Mouse (Mus musculus): ENCODE results near the gene Scn5a. TPM values are rescaled to one million over a fixed set of nuclear protein-coding genes. Genes with fewer than 3 reads are reported as not detected.

Gene Scn5a
- total RNA-seq (2014; rRNA removed): 3.4 and 8.2 TPM in 2 replicates
- 0.40 and 0.77 TPM in 2 replicates for polyA plus RNA-seq (2015; fragmentation: Nextera tagmentation; extraction: Ambion mirVana)

DNA sequence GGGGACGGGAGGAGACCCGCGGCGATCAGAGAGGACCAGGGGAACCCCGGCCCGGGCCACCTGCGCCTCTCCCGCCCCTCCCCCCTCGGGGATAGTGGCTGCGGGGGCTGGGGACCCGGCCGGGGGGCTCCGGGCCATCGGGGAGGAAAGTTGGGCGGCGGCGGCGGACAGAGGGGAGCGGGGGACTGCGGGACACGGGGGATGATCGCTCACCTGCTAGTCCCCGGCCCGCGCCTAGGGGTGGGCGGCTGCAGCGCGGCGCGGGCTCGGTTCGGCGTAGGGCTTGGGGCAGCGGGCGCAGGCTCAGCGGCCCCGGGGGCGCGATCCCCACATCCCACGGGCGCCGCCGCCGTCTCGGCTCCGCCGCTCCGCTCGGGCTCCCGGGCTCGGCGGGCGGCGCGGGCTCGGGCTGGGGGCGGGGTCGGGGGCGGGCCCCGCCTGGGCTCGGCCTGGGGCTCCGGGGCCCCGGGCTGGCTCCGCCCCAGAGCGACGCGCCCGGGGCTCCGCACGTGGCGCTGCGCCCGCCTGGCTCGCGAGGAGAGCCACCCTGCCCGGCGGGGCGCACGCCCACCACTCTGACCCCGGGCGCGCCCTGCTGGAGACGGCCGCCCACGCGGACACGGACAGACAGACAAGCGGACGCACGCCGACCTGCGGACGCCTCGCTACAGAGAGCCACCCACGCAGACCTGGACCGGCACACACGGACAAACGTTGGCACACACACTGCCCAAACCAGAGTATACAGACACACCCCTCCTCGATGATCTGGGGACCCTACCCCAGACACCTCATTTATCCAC, at the start of gene Scn5a:
Scn5a (minus strand) TSS at position 381 of the 803 bp plus-strand sequence.
- Histone ChIP-seq H3K4me1 (ENCODE audit: insufficient read depth) (peaks cover 7% of the 10 kb centered on the region; the same call in 1 of the 2 replicates), H3K4me2 (ENCODE audit: low read depth) (peak within 1 kb of the TSS; percentile 91), H3K4me3 (ENCODE audit: low read depth, low read length) (peak within 1 kb of the TSS; percentile 51), H3K9me3 (ENCODE audit: low read length) (no peaks in the 10 kb centered on the region), H3K9ac (peak within 1 kb of the TSS; percentile 49), H3K27me3 (ENCODE audit: insufficient read depth, low read length) (peaks cover 17% of the 10 kb centered on the region), H3K36me3 (ENCODE audit: insufficient read depth) (no peaks in the 10 kb centered on the region), H3K27ac (ENCODE audit: low read depth, low read length) (no peak within 1 kb of the TSS)
- DNase-seq (no peak), ATAC-seq (peak; percentile 50)
- 2% methylated on average over 62 of the region's 99 CpGs for WGBS
- TF ChIP-seq CTCF (IDR thresholded peaks at IDR 0.05; ENCODE audit: low read depth): peak; percentile 1; the same call in 1 of the 2 replicates

DNA sequence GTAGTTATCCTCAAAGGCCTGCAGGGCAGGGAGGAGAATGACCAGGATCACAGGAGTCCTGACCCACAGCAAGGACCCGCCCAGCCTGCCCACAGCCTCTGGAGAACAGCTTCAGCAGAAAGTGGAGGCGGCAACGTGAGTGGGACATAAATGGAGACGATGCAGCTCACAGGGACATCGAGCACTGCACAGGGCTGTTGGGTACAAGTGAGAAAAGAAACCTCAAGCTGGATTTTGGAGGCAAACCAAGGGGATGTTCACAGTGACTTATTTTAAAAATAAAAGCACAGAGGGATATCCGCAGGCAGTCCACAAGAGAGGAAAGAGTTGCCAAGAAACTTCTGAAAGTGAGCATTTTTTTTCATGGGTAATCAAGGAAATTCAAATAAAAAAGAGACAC, 48.4 kb upstream of the Scn5a start:
- H3K4me3 ChIP-seq (ENCODE audit: low read depth, low read length): no peak overlapping the region

DNA sequence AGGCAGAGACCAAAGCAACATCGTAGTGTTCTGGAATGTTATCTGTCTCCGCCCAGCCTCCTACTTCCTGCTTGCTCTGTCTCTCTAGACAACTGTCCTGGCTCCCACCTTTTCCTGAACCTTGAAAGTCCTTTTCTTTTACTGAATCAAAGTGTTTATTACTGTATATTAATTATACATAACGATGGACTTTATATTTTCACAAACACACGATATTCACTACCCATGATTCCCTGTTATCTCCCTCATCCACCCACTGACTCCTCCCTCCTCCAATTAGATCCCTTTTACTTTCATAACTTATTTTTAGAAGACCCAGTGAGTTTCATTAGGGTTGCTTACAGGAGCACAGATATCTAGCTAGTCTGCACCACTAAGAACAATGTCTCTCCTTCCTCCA, 45.3 kb upstream of the Scn5a start:
- TF ChIP-seq CTCF (IDR thresholded peaks at IDR 0.05; ENCODE audit: low read depth): no peak
- no peaks in the 10 kb centered on the region for H3K4me1 ChIP-seq (ENCODE audit: insufficient read depth)
- WGBS: 83% methylated on average over 4 of the region's 4 CpGs
- H3K9ac ChIP-seq: no peak overlapping the region
- DNase-seq: no peak
- H3K27me3 ChIP-seq (ENCODE audit: insufficient read depth, low read length): no peaks in the 10 kb centered on the region
- no peak overlapping the region for H3K4me3 ChIP-seq (ENCODE audit: low read depth, low read length)
- no peaks in the 10 kb centered on the region for H3K9me3 ChIP-seq (ENCODE audit: low read length)
- no peak overlapping the region for H3K4me2 ChIP-seq (ENCODE audit: low read depth)
- no peak overlapping the region for H3K27ac ChIP-seq (ENCODE audit: low read depth, low read length)
- H3K36me3 ChIP-seq (ENCODE audit: insufficient read depth): no peaks in the 10 kb centered on the region
- ATAC-seq: no peak

More for the DNA sequence above, 48.4 kb upstream of the Scn5a start:
- whole genome bisulfite sequencing: 75% methylated on average over 6 of the region's 6 CpGs
- Histone ChIP-seq H3K9ac (no peak overlapping the region), H3K27ac (ENCODE audit: low read depth, low read length) (no peak overlapping the region), H3K36me3 (ENCODE audit: insufficient read depth) (no peaks in the 10 kb centered on the region), H3K9me3 (ENCODE audit: low read length) (no peaks in the 10 kb centered on the region), H3K27me3 (ENCODE audit: insufficient read depth, low read length) (no peaks in the 10 kb centered on the region), H3K4me2 (ENCODE audit: low read depth) (no peak overlapping the region), H3K4me1 (ENCODE audit: insufficient read depth) (peaks cover 6% of the 10 kb centered on the region; the same call in 1 of the 2 replicates)
- DNase-seq: no peak
- ATAC-seq: no peak
- TF ChIP-seq CTCF (IDR thresholded peaks at IDR 0.05; ENCODE audit: low read depth): no peak

DNA sequence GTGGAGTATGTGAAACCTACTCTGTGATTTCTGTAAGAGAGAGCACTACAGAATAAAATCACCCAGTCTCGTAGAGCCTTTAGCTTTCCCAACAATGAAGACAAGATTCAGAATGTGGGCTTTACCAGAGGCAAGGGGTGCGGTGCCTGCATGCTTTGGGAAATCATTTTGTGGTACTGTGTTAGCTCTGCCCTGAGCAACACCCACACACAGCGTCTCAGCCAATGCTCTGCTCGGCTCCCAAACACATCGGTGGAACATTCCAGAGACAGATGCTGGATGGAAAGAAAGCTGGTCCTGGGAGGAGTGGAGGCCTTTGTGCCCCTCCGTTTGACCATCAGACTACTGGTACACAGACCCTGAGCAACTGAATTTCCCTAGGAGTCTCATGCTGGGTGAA, 36.0 kb upstream of the Scn5a start:
- TF ChIP-seq CTCF (IDR thresholded peaks at IDR 0.05; ENCODE audit: low read depth): no peak
- WGBS: 77% methylated on average over 6 of the region's 6 CpGs

DNA sequence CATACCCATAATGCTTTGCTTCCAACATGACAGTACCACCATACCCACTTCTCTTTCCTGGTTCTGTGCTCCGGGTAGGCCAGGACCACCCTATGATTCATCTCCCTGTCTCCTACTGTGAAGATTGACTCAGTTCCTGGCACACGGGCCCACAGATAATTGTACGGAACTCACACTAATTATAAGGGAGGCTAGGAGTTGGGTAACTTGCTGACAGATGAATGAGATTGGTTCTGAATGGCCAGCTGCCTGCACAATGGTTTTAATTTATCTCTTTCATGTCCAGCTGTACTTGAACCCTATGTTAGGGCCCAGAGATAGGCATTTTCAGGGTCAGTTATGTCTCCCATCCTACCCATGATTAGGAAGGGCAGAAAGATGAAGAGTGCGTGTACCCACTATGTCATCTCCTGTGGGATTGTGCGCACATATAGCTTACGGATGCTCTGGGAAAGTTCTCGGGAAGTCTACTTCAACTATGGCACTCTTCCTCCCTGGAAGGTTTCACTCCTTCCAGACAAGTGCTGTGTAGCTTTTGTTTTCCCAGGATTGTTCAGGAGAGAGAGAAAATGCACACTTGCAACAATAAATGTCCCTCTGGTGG, 31.8 kb upstream of the Scn5a start:
- no peak overlapping the region for H3K27ac ChIP-seq (ENCODE audit: low read depth, low read length)
- no peaks in the 10 kb centered on the region for H3K4me1 ChIP-seq (ENCODE audit: insufficient read depth)
- no peak overlapping the region for H3K4me3 ChIP-seq (ENCODE audit: low read depth, low read length)
- H3K4me2 ChIP-seq (ENCODE audit: low read depth): no peak overlapping the region
- ATAC-seq (no peak), DNase-seq (no peak)
- 75% methylated on average over 7 of the region's 7 CpGs for WGBS
- H3K9me3 ChIP-seq (ENCODE audit: low read length): no peaks in the 10 kb centered on the region
- H3K9ac ChIP-seq: no peak overlapping the region
- no peaks in the 10 kb centered on the region for H3K36me3 ChIP-seq (ENCODE audit: insufficient read depth)
- no peaks in the 10 kb centered on the region for H3K27me3 ChIP-seq (ENCODE audit: insufficient read depth, low read length)
- no peak for TF ChIP-seq CTCF (IDR thresholded peaks at IDR 0.05; ENCODE audit: low read depth)

More for the DNA sequence above, 36.0 kb upstream of the Scn5a start:
- DNase-seq (no peak), ATAC-seq (no peak)
- H3K4me1 ChIP-seq (ENCODE audit: insufficient read depth): no peaks in the 10 kb centered on the region
- no peaks in the 10 kb centered on the region for H3K27me3 ChIP-seq (ENCODE audit: insufficient read depth, low read length)
- H3K36me3 ChIP-seq (ENCODE audit: insufficient read depth): no peaks in the 10 kb centered on the region
- no peak overlapping the region for H3K9ac ChIP-seq
- H3K4me2 ChIP-seq (ENCODE audit: low read depth): no peak overlapping the region
- H3K27ac ChIP-seq (ENCODE audit: low read depth, low read length): no peak overlapping the region
- H3K4me3 ChIP-seq (ENCODE audit: low read depth, low read length): no peak overlapping the region
- H3K9me3 ChIP-seq (ENCODE audit: low read length): no peaks in the 10 kb centered on the region

DNA sequence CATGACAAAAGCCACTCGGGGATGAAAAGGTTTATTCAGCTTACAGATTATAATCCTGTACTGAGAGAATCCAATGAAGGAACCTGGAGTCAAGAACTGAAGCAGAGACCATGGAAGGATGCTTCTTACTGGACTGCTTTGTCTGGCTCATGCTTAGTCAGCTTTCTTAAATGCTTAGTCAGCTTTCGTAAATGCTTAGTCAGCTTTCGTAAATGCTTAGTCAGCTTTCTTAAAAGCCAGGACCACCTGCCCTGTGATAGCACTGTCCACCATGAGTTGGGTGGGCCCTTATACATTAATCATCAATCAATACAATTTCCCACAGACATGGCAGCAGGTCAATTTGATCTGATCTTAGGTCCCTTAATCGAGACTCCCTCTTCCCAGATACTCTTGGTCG, 28.1 kb upstream of the Scn5a start:
- 91% methylated on average over 5 of the region's 5 CpGs for WGBS

DNA sequence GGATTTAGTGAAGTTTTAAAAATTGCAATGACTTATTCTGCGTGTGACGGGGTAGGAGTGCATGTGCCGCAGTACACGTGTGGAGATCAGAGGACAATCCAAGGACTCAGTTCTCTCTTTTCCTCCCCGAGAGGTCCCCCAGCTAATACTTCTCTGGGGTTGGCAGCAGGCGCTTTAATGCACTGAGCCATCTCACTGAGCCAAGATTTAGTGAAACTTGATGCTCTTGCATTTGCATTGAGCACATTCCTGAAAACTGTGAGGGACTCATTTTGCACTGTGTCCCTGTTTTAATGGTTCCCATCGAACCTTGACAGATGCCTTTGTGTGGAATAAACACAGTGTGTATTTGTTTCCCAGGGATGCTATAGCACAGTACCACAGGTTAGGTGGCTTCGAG, 25.8 kb upstream of the Scn5a start:
- Histone ChIP-seq H3K27me3 (ENCODE audit: insufficient read depth, low read length) (no peaks in the 10 kb centered on the region), H3K4me1 (ENCODE audit: insufficient read depth) (no peaks in the 10 kb centered on the region), H3K4me3 (ENCODE audit: low read depth, low read length) (no peak overlapping the region), H3K4me2 (ENCODE audit: low read depth) (no peak overlapping the region), H3K27ac (ENCODE audit: low read depth, low read length) (no peak overlapping the region), H3K9ac (no peak overlapping the region), H3K9me3 (ENCODE audit: low read length) (no peaks in the 10 kb centered on the region), H3K36me3 (ENCODE audit: insufficient read depth) (no peaks in the 10 kb centered on the region)
- ATAC-seq (no peak), DNase-seq (no peak)
- no peak for TF ChIP-seq CTCF (IDR thresholded peaks at IDR 0.05; ENCODE audit: low read depth)
- 61% methylated on average over 8 of the region's 8 CpGs for WGBS

More for the DNA sequence above, 28.1 kb upstream of the Scn5a start:
- Histone ChIP-seq H3K27ac (ENCODE audit: low read depth, low read length) (no peak overlapping the region), H3K4me1 (ENCODE audit: insufficient read depth) (no peaks in the 10 kb centered on the region), H3K4me2 (ENCODE audit: low read depth) (no peak overlapping the region), H3K36me3 (ENCODE audit: insufficient read depth) (no peaks in the 10 kb centered on the region), H3K4me3 (ENCODE audit: low read depth, low read length) (no peak overlapping the region), H3K9me3 (ENCODE audit: low read length) (no peaks in the 10 kb centered on the region), H3K27me3 (ENCODE audit: insufficient read depth, low read length) (no peaks in the 10 kb centered on the region), H3K9ac (no peak overlapping the region)
- ATAC-seq: no peak
- no peak for DNase-seq
- no peak for TF ChIP-seq CTCF (IDR thresholded peaks at IDR 0.05; ENCODE audit: low read depth)

All from forebrain, postnatal 0 days (tissue).